Mouse (Mus musculus): ENCODE results near the gene Igsf9. TPM values are rescaled to one million over a fixed set of nuclear protein-coding genes. Genes with fewer than 3 reads are reported as not detected.
A peak's percentile ranks its signal among the peaks of the same experiment; 100 is the strongest.

Gene Igsf9
- polyA plus RNA-seq (2012; rRNA removed) (2.1 and 2.8 TPM in 2 replicates), polyA plus RNA-seq (2014; fragmentation: Nextera tagmentation; extraction: Ambion mirVana) (0.60 and 1.0 TPM in 2 replicates)

GRCm38 (mm10) chr1:172481540-172482280, at the start of gene Igsf9:
Gene Igsf9, plus strand, starts transcription at chr1:172481788.
- Histone ChIP-seq H3K9ac (replicated peaks) (no peak within 1 kb of the TSS), H3K4me3 (ENCODE audit: insufficient read depth in 1 of 2, low read depth in 2 of 2, low read length in 2 of 2) (peak within 1 kb of the TSS; percentile 42 to 51), H3K4me1 (replicated peaks; ENCODE audit: control insufficient read depth in 2 of 2, insufficient read depth in 2 of 2, low read length in 1 of 2) (no peaks in the 10 kb centered on the region; a peak in 1 of 4 replicates), H3K9me3 (ENCODE audit: control insufficient read depth, low read length) (no peaks in the 10 kb centered on the region), H3K27me3 (ENCODE audit: control insufficient read depth, insufficient read depth, low read length) (peaks cover 8% of the 10 kb centered on the region), H3K27ac (no peak within 1 kb of the TSS), H3K36me3 (replicated peaks; ENCODE audit: control insufficient read depth, insufficient read depth, low read depth) (no peaks in the 10 kb centered on the region), H3K4me2 (ENCODE audit: low read depth) (peak within 1 kb of the TSS; percentile 54)
- WGBS (ENCODE audit: insufficient replicate concordance): under 1% methylated on average over 37 of the region's 38 CpGs
- DNase-seq (ENCODE audit: low read depth in 3 of 3, low spot score in 3 of 3) (peak in 1 of 3 experiments; percentile 31), ATAC-seq (ENCODE audit: insufficient read depth) (peak; percentile 71)
- TF ChIP-seq CTCF (IDR thresholded peaks at IDR 0.05; ENCODE audit: low read depth) (peak; percentile 37), EP300 (IDR thresholded peaks at IDR 0.05; ENCODE audit: low read depth) (no peak)

- DNase-seq (ENCODE audit: low read depth in 3 of 3, low spot score in 3 of 3): no peak
These were observed 49.6 kb upstream of the Igsf9 start for GRCm38 (mm10) chr1:172431836-172432586.

GRCm38 (mm10) chr1:172432587-172432955, 49.0 kb upstream of the Igsf9 start:
- TF ChIP-seq CTCF (IDR thresholded peaks at IDR 0.05; ENCODE audit: low read depth) (no peak), EP300 (IDR thresholded peaks at IDR 0.05; ENCODE audit: low read depth) (no peak)
- no peak overlapping the region for H3K4me2 ChIP-seq (ENCODE audit: low read depth)
- H3K9ac ChIP-seq (replicated peaks): no peak overlapping the region
- no peaks in the 10 kb centered on the region for H3K27me3 ChIP-seq (ENCODE audit: control insufficient read depth, insufficient read depth, low read length)
- ATAC-seq (ENCODE audit: insufficient read depth) (no peak), DNase-seq (ENCODE audit: low read depth in 3 of 3, low spot score in 3 of 3) (no peak)
- H3K9me3 ChIP-seq (ENCODE audit: control insufficient read depth, low read length): no peaks in the 10 kb centered on the region
- no peak overlapping the region for H3K4me3 ChIP-seq (ENCODE audit: insufficient read depth in 1 of 2, low read depth in 2 of 2, low read length in 2 of 2)
- no peaks in the 10 kb centered on the region for H3K36me3 ChIP-seq (replicated peaks; ENCODE audit: control insufficient read depth, insufficient read depth, low read depth)
- no peak overlapping the region for H3K27ac ChIP-seq
- 77% methylated on average over 3 of the region's 3 CpGs for WGBS (ENCODE audit: insufficient replicate concordance)
- peaks cover 0 to 3% of the 10 kb centered on the region in 2 experiments; a peak in 1 of 4 replicates for H3K4me1 ChIP-seq (replicated peaks; ENCODE audit: control insufficient read depth in 2 of 2, insufficient read depth in 2 of 2, low read length in 1 of 2)

More at GRCm38 (mm10) chr1:172431836-172432586, 49.6 kb upstream of the Igsf9 start:
- Histone ChIP-seq H3K9ac (replicated peaks) (no peak overlapping the region), H3K4me3 (ENCODE audit: insufficient read depth in 1 of 2, low read depth in 2 of 2, low read length in 2 of 2) (no peak overlapping the region), H3K9me3 (ENCODE audit: control insufficient read depth, low read length) (no peaks in the 10 kb centered on the region), H3K4me1 (replicated peaks; ENCODE audit: control insufficient read depth in 2 of 2, insufficient read depth in 2 of 2, low read length in 1 of 2) (peaks cover 0 to 3% of the 10 kb centered on the region in 2 experiments; a peak in 1 of 4 replicates), H3K27ac (no peak overlapping the region), H3K4me2 (ENCODE audit: low read depth) (no peak overlapping the region), H3K36me3 (replicated peaks; ENCODE audit: control insufficient read depth, insufficient read depth, low read depth) (no peaks in the 10 kb centered on the region), H3K27me3 (ENCODE audit: control insufficient read depth, insufficient read depth, low read length) (no peaks in the 10 kb centered on the region)
- no peak for ATAC-seq (ENCODE audit: insufficient read depth)
- TF ChIP-seq EP300 (IDR thresholded peaks at IDR 0.05; ENCODE audit: low read depth) (no peak), CTCF (IDR thresholded peaks at IDR 0.05; ENCODE audit: low read depth) (no peak)
- WGBS (ENCODE audit: insufficient replicate concordance): 27% methylated on average over 4 of the region's 4 CpGs

- H3K4me2 ChIP-seq (ENCODE audit: low read depth): no peak overlapping the region
- no peak overlapping the region for H3K4me3 ChIP-seq (ENCODE audit: insufficient read depth in 1 of 2, low read depth in 2 of 2, low read length in 2 of 2)
- H3K27ac ChIP-seq: no peak overlapping the region
- no peak overlapping the region for H3K9ac ChIP-seq (replicated peaks)
- no peaks in the 10 kb centered on the region for H3K27me3 ChIP-seq (ENCODE audit: control insufficient read depth, insufficient read depth, low read length)
- peaks cover 0 to 3% of the 10 kb centered on the region in 2 experiments; a peak in 1 of 4 replicates for H3K4me1 ChIP-seq (replicated peaks; ENCODE audit: control insufficient read depth in 2 of 2, insufficient read depth in 2 of 2, low read length in 1 of 2)
- TF ChIP-seq CTCF (IDR thresholded peaks at IDR 0.05; ENCODE audit: low read depth) (no peak), EP300 (IDR thresholded peaks at IDR 0.05; ENCODE audit: low read depth) (no peak)
- H3K36me3 ChIP-seq (replicated peaks; ENCODE audit: control insufficient read depth, insufficient read depth, low read depth): no peaks in the 10 kb centered on the region
- DNase-seq (ENCODE audit: low read depth in 3 of 3, low spot score in 3 of 3) (no peak), ATAC-seq (ENCODE audit: insufficient read depth) (no peak)
- 54% methylated on average over 20 of the region's 20 CpGs for WGBS (ENCODE audit: insufficient replicate concordance)
- no peaks in the 10 kb centered on the region for H3K9me3 ChIP-seq (ENCODE audit: control insufficient read depth, low read length)
These were observed 48.4 kb upstream of the Igsf9 start for GRCm38 (mm10) chr1:172433012-172433850.
